Mouse (Mus musculus): ENCODE results near the gene Ywhaq.

GRCm38 (mm10) chr12:21402771-21403170 is 14.7 kb downstream of the Ywhaq start:
- TF ChIP-seq TAL1 (IDR thresholded peaks at IDR 0.05; ENCODE audit: low read length) = no peak
- TF ChIP-seq GATA1 (IDR thresholded peaks at IDR 0.05; ENCODE audit: low read length) = no peak

All from erythroblast, embryonic 14.5 days (primary cell).